Mouse (Mus musculus) cerebellum, postnatal 10 days (tissue): ENCODE measurements around the gene Krtap13-1.
"Not testable (repeated sequence)": the region's sequence is repeated elsewhere in the genome, so short reads cannot be mapped to it uniquely, and the experiment has no call there.

Experiments
- DNase-seq, 2 experiments: peaks; one replicate each; pipeline ENCODE4 v3.0.0; 2021; ENCODE audit warnings: mixed read lengths in 2 of 2

Gene Krtap13-1

GRCm38 (mm10) chr16:88728812-88729275 lies at the start of gene Krtap13-1:
Gene Krtap13-1 (plus strand): TSS chr16:88728862.
- DNase-seq: peak; percentile 70 to 85

- DNase-seq: peak; percentile 64 to 79
These were observed 49.6 kb upstream of the Krtap13-1 start for GRCm38 (mm10) chr16:88679099-88679498.

GRCm38 (mm10) chr16:88681282-88681681 lies 47.4 kb upstream of the Krtap13-1 start:
- DNase-seq: peak in 1 of 2 experiments; percentile 16

GRCm38 (mm10) chr16:88696256-88696655 lies 32.4 kb upstream of the Krtap13-1 start:
- DNase-seq: no peak

GRCm38 (mm10) chr16:88701072-88701864 lies 27.4 kb upstream of the Krtap13-1 start:
- DNase-seq: peak; percentile 13 to 17

- DNase-seq: peak; percentile 83 to 90
These were observed 21.1 kb upstream of the Krtap13-1 start, which contains the start of gene 2310061N02Rik for GRCm38 (mm10) chr16:88707496-88708012. Gene 2310061N02Rik (minus strand): TSS chr16:88707962.

GRCm38 (mm10) chr16:88710757-88711156 lies 17.9 kb upstream of the Krtap13-1 start:
- DNase-seq: peak; percentile 12 to 19

- DNase-seq: peak; percentile 18 to 19
These were observed 17.4 kb upstream of the Krtap13-1 start for GRCm38 (mm10) chr16:88711245-88711644.

- DNase-seq: no peak
These were observed 12.1 kb upstream of the Krtap13-1 start for GRCm38 (mm10) chr16:88716549-88716948.

GRCm38 (mm10) chr16:88720031-88720430 lies 8.6 kb upstream of the Krtap13-1 start:
- DNase-seq: no peak

GRCm38 (mm10) chr16:88735391-88735790 lies 6.7 kb downstream of the Krtap13-1 start:
- DNase-seq: peak; percentile 42 to 54

GRCm38 (mm10) chr16:88744750-88745340 lies 16.2 kb downstream of the Krtap13-1 start:
- DNase-seq: peak; percentile 12 to 14

- peak; percentile 24 to 38 for DNase-seq
These were observed 19.3 kb downstream of the Krtap13-1 start for GRCm38 (mm10) chr16:88747943-88748342.

- DNase-seq: not testable (repeated sequence)
These were observed 22.9 kb downstream of the Krtap13-1 start, which contains the start of gene Krtap13 for GRCm38 (mm10) chr16:88751535-88751934. Gene Krtap13 (minus strand): TSS chr16:88751635.

- DNase-seq: not testable (repeated sequence)
These were observed 29.9 kb downstream of the Krtap13-1 start, which contains the start of gene 2310034C09Rik for GRCm38 (mm10) chr16:88758547-88758946. Gene 2310034C09Rik (plus strand): TSS chr16:88758847.

- no peak for DNase-seq
These were observed 45.4 kb downstream of the Krtap13-1 start, which contains the start of gene 2310057N15Rik for GRCm38 (mm10) chr16:88774106-88774505. Gene 2310057N15Rik (minus strand): TSS chr16:88774206.

GRCm38 (mm10) chr16:88777596-88777995 lies 48.9 kb downstream of the Krtap13-1 start, which contains the start of gene Gm5965:
Gene Gm5965 (plus strand): TSS chr16:88777896.
- no peak for DNase-seq
